Mouse (Mus musculus) spleen, adult 2 months (tissue): ENCODE measurements around the gene Cep131.

Experiments used
- CTCF ChIP-seq: fragments of 200-500 bp; IDR thresholded peaks from 2 replicates; pipeline ENCODE4 v1.5.1; 2011; ENCODE audit warnings: mild to moderate bottlenecking, inconsistent platforms; ENCODE audit not compliant: insufficient read depth, insufficient read length, insufficient replicate concordance; ENCODE audit errors: extremely low read depth
- POLR2A ChIP-seq: fragments of 200-500 bp; IDR thresholded peaks from 2 replicates; pipeline ENCODE4 v1.6.1; 2011; ENCODE audit warnings: low read depth, low read length, inconsistent platforms

GRCm38 (mm10) chr11:120117626-120118025 is 31.0 kb upstream of the Cep131 start:
- TF ChIP-seq POLR2A (no peak), CTCF (no peak)
